Mouse (Mus musculus) common myeloid progenitor, adult 5-6 weeks (primary cell): ENCODE measurements at regions not wholly inside any gene's neighbourhood (a gene's known extent, or its start where the extent isn't known, plus 50 kb on each side); places are given as distances from the start of the nearest gene placed in this dataset.

ENCODE experiments used
- ATAC-seq: replicated peaks from 2 replicates; pipeline ENCODE4 v1.8.0; 2016; ENCODE audit warnings: low read depth, mild to moderate bottlenecking, moderate TSS enrichment, inconsistent platforms; ENCODE audit not compliant: poor library complexity, severe bottlenecking

DNA sequence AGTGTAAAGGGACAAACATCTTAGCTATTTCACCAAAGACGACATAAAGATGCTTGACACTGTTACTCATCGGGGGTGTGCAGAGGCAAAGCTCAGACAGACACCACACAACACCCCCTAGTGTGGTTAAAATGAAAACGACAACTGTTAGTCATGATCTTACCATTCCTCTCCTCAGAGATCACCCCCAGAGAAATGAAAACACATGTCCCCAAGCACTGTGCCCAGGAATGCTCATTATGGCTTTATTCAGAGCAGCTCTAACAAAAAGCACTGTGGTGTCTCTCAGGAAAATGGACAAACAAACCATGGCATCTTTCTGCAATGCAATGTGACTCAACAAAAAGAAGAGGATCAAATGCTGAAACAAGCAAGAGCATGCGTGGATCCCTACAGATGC is 229.5 kb upstream of the Thbs1 start:
- ATAC-seq, result no peak

DNA sequence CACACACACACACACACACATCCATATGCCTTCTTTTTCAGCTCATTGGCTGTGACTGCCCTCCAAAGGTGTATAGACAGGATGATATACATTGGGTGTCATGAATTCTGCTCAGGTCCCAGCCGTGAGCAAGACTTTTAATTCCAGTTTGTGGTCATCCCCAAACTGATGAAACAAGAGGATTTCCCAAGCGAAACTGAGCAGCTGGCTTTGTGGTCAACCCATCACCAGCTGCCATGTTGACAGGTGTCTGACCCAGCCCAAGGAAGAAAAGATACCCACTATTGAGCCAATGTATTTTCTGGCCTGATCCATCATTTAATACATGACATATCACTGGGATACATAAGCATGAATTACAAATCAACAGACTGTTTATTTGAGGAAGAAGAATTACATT is 228.8 kb upstream of the Thbs1 start:
- 0 out of 2 replicates have a peak, but pooled peaks have one; percentile 36 for ATAC-seq

DNA sequence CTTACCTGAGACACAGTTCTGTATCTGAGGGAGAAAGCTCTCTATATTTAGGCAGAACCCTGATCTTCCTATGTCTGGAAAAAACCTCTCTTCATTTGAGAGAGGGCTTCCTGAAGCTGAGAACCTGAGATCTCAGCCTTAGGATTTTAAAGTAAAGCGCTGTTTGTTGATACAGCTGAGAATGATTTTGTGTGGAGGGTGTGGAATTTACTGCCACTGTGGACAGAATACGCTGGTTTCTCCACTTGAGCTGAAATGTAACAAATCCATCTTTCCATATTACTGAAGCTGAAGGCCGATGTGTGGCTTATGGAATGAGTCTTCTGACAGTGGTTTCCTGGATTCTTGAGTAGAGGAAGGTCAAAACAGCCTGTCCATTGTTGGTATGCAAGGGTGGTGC is 225.2 kb upstream of the Thbs1 start:
- ATAC-seq, result no peak

DNA sequence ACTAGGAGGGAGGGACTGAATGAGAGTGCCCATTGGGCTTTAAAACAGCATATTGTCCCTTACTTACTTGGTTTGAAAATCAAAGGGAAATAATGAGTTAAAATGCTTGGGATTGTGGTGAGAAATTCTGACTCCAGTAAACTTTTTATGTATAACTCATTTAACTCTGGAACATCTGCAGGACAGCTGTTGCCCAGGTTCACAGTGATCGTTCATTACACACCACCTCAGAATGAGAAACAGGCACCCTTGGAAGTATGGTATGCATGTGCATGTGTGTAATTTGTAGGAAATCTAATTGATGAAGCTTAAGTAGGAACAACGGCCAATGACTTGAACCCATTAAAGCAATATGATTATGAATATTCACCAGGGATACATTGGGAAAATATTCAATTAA is 210.4 kb upstream of the Thbs1 start:
- ATAC-seq, result no peak

DNA sequence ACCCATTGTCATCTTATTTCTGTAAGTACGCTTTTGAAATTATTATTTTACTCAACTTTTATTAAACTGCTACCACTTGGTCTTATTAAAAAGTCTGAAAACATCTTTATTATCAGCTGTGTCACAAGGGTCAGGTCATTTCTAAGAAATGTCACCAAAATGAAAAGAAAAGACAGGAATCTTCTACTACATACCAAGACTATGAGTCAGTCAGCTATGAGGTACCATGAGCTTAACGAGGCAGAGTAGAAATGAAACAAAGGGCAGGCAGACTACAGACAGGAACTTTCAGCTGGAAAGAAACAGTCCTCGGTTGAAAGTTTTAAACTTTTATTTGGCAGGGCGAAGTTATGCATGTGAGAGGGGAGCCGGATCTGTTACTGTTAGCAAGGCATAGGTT is 208.8 kb upstream of the Thbs1 start:
- ATAC-seq, result no peak

DNA sequence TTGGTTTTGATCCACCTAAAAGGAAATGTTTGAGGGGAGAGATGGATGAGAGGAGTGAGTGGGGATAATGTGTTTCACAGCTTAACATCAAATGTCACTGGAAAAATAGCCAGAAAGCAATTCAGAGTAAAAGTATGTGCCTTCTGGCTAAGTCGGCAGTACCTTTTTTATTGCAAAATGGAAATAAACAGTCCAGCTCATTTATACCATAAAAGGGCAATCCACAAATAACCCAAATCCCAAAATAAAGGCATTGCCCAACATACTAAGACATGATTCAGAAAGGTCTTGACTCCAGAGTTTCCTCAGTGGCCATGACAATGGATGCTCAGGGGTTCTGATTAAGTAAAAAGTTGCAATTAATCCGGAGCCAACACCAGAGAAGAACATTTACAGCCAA is 208.0 kb upstream of the Thbs1 start:
- no peak for ATAC-seq

DNA sequence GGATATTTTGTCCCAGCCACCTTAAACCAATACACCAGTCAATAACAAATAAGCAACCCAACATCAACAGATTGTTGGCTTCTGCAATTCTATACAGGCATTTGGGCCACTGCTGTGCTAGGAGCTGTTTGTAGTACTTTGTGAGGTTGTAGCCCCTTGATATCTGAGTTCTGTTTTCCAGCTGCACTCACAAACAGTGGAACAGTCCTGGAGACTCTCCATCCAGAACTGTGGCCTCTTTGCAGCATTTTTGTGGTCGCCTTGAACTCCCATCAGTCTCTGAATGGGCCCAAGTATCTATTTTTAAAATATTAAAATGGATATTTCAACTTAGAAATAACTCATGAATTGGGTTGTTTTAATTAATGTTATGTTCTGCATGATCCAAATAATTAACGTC is 205.2 kb upstream of the Thbs1 start:
- no peak for ATAC-seq

DNA sequence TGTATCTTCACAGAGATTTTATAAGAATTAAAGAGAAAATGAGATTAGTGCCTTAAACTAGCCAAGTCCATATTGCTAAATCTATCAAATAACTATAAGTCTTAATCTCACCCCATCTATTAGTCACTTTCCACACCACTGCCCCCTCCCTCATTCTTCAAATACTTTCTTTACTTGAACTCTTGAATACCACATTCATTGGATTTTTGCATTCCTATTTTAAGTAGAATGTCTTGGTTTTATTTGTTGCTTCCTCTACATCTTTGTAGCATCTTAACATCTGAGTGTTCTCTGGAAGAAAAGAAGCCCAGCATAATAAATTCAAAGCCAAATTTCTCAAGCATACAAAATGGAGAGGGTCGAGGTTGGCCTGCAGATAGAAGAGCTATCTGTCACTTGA is 200.9 kb upstream of the Thbs1 start:
- ATAC-seq, result no peak

DNA sequence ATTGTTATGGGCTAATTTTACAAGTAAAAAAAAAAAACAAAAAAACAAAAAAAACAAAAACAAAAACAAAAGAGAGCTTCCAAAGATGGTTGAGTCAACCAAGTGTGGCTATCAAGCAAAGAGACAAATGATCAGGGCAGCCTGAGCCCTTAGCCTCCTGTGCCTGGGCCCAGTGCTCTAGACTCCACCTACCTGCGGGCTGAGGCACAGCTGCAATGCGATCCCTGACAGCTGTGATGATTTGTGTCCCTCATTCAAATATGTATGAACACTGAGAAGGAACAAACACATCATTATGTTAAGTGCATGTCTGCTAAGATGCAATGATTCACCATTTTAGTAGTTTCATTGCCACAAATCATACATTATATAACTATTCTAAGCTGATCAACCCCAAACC is 199.0 kb upstream of the Thbs1 start:
- peak; percentile 68 for ATAC-seq

DNA sequence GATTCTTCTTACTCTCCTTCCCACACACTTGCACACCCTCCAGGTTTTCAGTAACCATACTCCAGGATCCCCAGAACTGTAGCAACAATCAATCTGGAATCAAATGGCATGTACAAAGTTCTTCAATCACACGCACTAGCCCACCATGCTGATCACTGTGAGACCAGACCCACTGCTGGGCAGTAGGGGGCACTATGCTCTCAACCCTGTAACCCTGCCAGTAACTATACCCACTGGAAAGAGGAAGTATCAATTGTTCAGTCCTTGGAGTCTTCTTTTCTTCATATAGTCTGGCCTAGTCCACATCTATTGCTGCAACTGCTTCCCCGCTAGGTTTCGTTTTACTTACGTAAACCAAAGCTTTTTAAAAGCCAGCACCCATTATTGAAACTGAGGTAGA is 197.8 kb upstream of the Thbs1 start:
- ATAC-seq, result peak; percentile 99

DNA sequence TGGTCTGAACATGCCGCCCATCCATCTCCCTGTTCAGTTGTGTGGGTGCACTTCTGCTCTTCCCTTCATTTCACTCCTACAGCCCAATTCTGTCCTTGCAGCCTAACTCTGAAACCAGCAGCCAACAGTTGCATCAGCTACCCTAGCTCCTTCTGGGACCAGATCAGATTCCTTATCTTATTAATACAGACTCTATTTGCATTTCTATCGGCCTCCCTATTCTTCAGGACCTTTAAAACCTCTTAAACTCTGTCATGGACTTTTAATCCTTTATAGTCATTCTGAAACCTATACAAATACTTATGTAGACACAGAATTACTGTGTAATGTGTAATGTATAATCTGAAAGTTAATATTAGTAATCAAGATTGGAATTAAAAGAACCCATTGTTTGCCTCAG is 195.9 kb upstream of the Thbs1 start:
- ATAC-seq, result no peak

DNA sequence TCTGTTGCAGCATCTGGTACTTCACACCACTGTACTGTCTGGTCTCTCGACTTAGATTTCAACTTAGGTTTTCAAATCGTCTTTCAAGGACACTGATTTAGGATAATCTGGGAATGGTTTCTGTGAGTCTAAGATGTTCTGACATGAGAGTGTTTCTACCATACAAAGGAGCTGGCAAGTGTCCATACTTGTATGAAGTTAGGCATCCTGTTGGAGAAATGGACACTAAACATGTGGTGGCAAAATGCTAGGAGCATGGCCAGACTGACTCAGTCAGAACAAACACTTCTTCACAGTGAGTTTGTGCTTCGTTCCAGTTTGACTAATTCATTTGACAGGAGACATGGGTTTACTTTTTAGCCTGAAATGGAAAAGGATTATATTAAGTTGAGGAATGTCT is 194.5 kb upstream of the Thbs1 start:
- no peak for ATAC-seq

DNA sequence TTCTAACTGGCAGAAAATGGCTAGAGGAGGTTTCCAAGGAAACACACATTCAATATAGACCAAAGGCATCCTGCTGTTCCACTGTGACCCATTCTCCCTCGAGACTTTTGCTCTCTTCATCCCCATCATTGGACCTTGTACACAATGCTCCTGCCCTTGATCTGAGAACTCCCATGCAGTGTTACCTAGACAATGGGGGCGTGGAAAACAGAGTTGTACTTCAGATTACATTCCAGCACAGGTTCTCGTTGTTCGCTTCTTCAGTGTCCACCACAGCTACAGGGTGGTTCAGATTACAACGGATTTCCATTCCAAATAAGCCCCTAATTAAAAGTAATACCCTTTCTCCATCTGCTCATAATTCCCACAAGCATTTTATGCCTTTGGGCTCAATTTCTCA is 186.8 kb upstream of the Thbs1 start:
- ATAC-seq, result no peak

DNA sequence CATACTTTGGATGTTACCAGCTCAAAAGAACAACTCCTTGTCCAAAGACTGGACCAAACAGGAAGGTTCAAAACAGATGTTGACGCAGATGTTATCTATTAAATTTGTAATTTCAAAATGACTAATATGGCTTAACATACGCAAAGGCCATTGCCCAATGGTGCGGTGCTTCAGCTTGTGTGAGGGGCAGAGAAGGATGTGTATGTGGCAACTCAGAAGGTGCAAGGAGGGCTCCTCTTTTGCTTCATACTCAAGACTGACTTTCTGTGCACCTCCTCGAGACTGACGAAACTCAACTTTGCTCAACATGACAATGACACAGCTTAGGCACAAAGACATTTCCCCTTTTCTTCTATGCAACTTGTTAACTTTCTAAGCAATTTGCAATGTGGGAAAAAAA is 186.3 kb upstream of the Thbs1 start:
- ATAC-seq, result peak; percentile 52

DNA sequence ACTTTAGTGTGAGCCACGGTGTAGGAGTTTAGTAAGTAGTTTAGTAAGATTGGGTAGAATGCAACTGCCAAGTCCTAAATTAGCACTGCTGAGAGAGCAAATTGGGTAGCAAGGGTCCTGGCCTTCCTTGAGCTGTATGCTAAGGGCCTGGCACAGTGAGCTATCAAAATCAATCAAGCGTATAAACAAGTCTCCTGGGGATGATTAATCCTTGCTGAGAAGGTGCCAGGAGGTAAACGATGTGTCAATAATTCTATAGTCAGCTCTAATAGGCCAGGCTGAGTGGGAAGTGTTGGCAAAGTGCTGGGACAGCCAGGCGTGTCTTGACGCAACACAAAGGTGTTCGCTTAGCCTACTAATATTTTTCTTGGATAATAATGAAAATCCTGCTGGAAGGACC is 183.6 kb upstream of the Thbs1 start:
- no peak for ATAC-seq

DNA sequence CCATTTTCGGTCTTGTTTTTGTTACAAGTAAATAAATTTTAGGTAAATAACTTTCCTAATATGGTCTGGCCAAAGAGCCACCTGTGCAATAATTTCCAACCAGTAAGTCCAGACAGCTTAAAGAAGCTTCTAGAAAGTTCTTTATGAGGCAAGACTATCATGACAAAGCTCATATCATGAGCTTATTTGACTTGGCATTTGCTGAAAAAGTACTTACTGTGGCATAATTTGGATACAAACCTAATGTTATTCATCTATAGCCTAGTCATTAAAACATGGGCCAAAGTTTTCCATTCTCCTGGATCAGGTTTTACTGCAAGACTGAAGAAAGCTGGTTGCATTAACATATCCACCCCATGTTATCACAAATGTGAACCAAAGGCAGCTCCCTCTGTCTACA is 182.1 kb upstream of the Thbs1 start:
- ATAC-seq, result no peak

DNA sequence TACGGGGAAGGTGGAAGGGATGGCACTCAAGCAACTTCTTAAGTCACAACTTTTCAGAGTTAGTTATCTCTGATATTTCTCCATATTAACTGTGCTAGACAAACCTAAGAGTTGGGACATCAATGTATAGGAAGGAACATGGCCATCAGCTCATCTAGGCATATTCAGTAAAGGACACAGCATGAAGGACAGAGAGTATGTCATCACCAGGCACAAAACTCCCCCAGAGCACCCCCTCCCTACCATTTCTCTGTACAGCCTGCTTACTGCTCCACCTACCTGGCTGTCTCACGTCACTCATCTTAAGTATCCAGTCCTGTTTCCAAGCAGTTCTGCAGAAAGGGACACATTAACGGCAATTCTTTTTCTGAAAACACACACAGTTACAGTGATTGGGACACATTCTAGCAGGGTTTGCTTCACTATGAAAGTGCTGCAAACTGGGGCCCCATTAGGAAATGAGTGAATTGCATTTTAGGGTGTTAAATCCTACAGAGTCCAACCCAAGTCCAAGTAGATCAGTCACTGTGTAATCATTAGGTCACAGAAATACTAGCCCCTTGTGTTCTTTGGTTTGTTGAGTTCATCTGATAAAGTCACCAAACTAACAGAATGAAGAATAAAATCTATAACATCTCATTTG is 180.7 kb upstream of the Thbs1 start:
- no peak for ATAC-seq

DNA sequence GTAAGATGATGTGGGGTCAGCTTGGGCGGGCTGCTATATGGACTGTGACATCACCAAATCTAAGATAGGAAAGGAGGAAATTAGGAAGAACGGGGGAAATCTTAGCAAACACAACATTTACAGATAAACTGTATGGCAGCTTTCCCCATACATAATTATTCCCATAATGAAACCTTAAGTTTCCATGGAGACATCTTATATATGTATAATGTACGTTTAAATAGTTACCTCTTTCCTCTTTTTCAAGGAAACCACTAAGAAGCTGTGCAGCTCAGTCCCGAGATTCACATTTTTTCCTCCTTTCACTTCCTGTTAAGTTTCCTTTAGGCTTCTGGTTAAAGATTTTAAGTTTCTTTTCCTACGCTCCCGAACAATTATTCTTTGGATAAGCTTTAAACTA is 175.1 kb upstream of the Thbs1 start:
- ATAC-seq, result peak; percentile 50; the same call in 1 of the 2 replicates

DNA sequence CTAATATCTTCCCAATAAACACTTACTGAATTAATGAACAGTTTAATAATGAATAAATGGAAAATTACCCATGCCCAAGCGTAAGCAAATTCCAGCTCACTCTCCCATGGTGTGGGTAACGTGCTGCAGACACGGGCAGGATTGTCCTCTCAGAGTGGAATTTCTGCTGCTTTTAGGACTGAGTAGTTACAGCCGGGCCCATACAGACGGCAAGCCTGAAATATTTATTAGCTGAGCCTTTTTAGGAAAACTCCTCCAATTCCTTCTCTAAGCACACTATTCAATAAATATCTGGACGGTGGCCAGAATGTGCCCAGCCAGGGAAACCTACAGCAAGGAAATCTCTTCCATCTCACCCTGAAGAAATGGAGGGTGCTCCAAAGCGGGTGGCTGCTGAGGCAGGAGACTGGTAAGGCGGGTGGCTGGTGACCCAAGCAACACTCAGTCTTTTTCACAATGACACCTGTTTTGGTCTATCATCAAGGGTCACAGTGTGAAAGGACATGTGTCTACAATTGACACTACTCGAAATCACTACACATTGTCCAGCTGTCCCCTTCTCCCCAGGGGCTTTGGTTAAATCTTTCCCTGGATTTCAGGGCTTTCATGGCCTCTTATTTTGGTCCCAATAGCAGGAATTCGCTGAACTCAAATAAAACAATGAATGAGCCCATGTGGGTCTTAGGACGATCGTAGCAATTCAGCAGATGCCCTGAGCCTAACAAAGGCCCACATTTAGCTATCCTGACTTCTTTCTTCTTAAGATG is 173.2 kb upstream of the Thbs1 start:
- ATAC-seq, result no peak

DNA sequence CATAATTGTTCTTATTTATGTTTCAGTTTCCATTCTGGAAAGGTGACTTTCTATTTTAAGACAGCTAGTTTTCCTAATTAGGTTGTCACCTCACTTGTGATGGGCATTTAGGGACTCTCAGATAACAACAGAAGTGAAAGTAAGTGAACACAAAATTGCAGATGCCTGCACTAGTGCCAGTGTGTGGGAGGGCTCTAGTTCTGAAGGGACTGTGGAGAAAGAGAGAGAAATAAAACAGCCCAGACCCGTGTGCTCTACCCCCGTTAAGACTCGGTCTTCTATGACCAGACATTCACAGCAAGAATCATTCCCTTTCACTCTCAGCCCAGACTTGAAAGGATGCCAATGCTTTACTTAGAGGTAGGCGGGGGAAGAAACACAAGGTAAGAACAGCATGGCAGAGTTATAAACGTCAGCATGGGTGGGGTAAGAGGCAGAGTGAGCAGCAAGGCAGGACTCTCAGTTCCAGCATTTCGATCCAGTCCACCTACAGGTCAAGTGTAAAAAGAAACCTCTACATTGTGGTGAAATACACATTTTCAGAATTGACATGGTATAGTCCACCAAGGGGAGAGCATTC is 170.1 kb upstream of the Thbs1 start:
- 0 out of 2 replicates have a peak, but pooled peaks have one; percentile 31 for ATAC-seq

DNA sequence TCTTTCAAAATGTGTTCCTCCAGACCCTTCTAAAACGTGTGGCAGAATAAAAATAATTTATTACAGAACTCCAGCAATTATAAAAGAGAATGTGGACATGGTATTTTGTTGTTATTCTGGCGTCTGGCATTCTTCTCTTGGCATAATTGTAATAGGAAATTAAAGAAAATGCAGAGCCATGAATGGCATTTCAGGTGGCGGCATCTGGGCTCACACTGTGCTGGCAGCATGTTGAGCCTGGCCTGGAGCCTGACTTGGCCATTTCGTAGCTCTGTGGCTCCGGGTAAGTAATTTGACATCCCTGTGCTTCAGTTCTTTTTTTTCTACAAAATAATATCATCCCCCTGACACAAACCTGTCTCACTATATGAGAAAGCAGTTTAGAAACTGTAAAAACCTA is 168.0 kb upstream of the Thbs1 start:
- no peak for ATAC-seq

DNA sequence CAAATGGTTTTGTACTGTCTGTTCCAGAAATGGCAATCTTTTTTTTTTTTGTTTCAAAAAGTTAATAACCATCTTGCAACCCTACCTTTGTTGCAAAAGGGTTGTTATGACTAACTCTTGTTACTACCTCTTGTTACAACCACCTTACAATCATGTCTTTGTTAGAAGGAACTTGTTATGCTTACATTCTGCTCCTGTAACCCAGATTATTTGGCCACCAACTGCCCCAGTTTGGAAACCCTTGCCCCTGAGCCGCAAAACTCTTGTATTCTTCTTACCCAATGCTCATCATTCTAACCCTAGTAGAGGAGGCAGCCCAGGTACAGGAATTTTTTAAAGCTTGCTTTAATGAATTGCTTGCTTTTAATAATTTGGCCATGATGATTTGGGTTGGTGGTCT is 167.4 kb upstream of the Thbs1 start:
- ATAC-seq, result no peak
